9 mouse cellular contexts compared by ENCODE assay signal in the genomic region with DNA sequence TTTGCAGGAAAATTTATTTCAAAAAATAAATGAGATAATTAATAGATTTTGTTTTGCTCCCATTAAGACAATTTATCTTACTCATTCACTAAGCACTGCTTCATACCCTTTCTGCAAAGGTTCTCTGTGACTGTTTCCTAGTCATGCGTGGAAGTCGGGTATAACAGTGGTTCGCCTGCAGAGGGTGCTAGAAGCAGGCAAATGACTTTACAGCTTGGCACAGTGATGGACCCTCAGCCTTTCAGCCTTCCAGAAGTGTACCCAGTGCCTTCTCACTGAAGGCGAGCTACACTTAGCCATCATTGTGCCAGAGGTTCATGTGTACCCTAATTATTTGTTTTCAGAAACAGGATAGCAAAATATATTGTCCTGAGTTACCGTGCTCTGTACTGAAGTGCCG.
DNase-seq lines count a peak whose midpoint lies in the region; ATAC-seq and TF ChIP-seq lines count a peak whose summit lies in the region.
"Had no signal": no experiment of that assay in that cellular context is flagged by ENCODE, and none has a peak within 500 bp of the region (broad histone marks: within the 10 kb centered on the region; RNA-seq: fewer than 3 reads in every experiment).

No protein-coding gene starts in this region.

- intact Hi-C loops in heart, adult 2 months (cut with DNase I), result loop anchor here (1.0 kb wide), 1 partner anchor 490 kb away; no protein-coding TSS in a partner anchor

- TF ChIP-seq CTCF in heart, adult 2 months (IDR thresholded peaks at IDR 0.05), result peak; percentile 81

- H3K9me3 ChIP-seq in hindbrain, embryonic 11.5 days (ENCODE audit: control insufficient read depth, low read length), result no peaks in the 10 kb centered on the region
- no peaks in the 10 kb centered on the region for H3K9me3 ChIP-seq in limb, embryonic 10.5 days (replicated peaks)
- no peaks in the 10 kb centered on the region for H3K9me3 ChIP-seq in neural tube, embryonic 11.5 days (ENCODE audit: control insufficient read depth, low read length)
- H3K9me3 ChIP-seq: limb, embryonic 15.5 days had no signal

- DNase-seq in heart, adult 2 months, result peak in 1 of 2 experiments; percentile 33
- no peak for DNase-seq in heart, adult 9 months (ENCODE audit: low spot score in 2 of 2)
- DNase-seq in ES-CJ7 (ENCODE audit: low read depth, low spot score), result peak; percentile 48
- DNase-seq in embryo, embryonic 11.5 days (ENCODE audit: low read depth, low spot score), result peak; percentile 26
- DNase-seq in hindbrain, embryonic 11.5 days (ENCODE audit: low spot score), result peak; percentile 69
- DNase-seq in limb, embryonic 10.5 days (ENCODE audit: low spot score), result peak; percentile 68
- DNase-seq in neural tube, embryonic 11.5 days (ENCODE audit: low spot score), result peak; percentile 54
- no peak for DNase-seq in natural killer cell, adult 2 months (ENCODE audit: low spot score in 2 of 2)

- no peak overlapping the region for H3K4me3 ChIP-seq in heart, adult 2 months
- H3K4me3 ChIP-seq in hindbrain, embryonic 11.5 days (ENCODE audit: low read depth, low read length), result no peak overlapping the region
- H3K4me3 ChIP-seq in limb, embryonic 10.5 days, result no peak overlapping the region
- no peak overlapping the region for H3K4me3 ChIP-seq in neural tube, embryonic 11.5 days (ENCODE audit: low read depth, low read length)
- H3K4me3 ChIP-seq: limb, embryonic 15.5 days had no signal

- H3K4me1 ChIP-seq in heart, adult 2 months (ENCODE audit: control insufficient read depth, insufficient read depth, low read length), result no peaks in the 10 kb centered on the region
- H3K4me1 ChIP-seq in hindbrain, embryonic 11.5 days (replicated peaks; ENCODE audit: control insufficient read depth, insufficient read depth, low read length), result no peaks in the 10 kb centered on the region
- H3K4me1 ChIP-seq in limb, embryonic 10.5 days, result peaks cover 9% of the 10 kb centered on the region
- H3K4me1 ChIP-seq in neural tube, embryonic 11.5 days (ENCODE audit: control insufficient read depth, insufficient read depth, low read length), result no peaks in the 10 kb centered on the region
- H3K4me1 ChIP-seq: limb, embryonic 15.5 days had no signal

- no peak overlapping the region for H3K9ac ChIP-seq in heart, adult 2 months (ENCODE audit: low read depth, low read length)
- H3K9ac ChIP-seq in hindbrain, embryonic 11.5 days (ENCODE audit: low read depth, low read length), result no peak overlapping the region
- H3K9ac ChIP-seq in neural tube, embryonic 11.5 days (ENCODE audit: low read length), result no peak overlapping the region
- H3K9ac ChIP-seq: limb, embryonic 15.5 days had no signal

- H3K79me2 ChIP-seq in heart, adult 2 months (replicated peaks; ENCODE audit: control insufficient read depth, insufficient read depth, low read length), result no peaks in the 10 kb centered on the region

- no peak overlapping the region for H3K27ac ChIP-seq in heart, adult 2 months
- H3K27ac ChIP-seq in hindbrain, embryonic 11.5 days (ENCODE audit: low read depth, low read length), result no peak overlapping the region
- no peak overlapping the region for H3K27ac ChIP-seq in limb, embryonic 10.5 days
- no peak overlapping the region for H3K27ac ChIP-seq in neural tube, embryonic 11.5 days (ENCODE audit: low read depth, low read length)
- H3K27ac ChIP-seq: limb, embryonic 15.5 days had no signal

- no peak overlapping the region for H3K4me2 ChIP-seq in hindbrain, embryonic 11.5 days (replicated peaks; ENCODE audit: low read depth, low read length)
- no peak overlapping the region for H3K4me2 ChIP-seq in neural tube, embryonic 11.5 days (ENCODE audit: low read depth)
- H3K4me2 ChIP-seq: limb, embryonic 15.5 days had no signal

- no peak for TF ChIP-seq EP300 in heart, adult 2 months (IDR thresholded peaks at IDR 0.05; ENCODE audit: insufficient read depth, low read depth, low read length)

- TF ChIP-seq POLR2A in heart, adult 2 months (IDR thresholded peaks at IDR 0.05; ENCODE audit: insufficient read depth, low read depth, low read length), result no peak

- H3K27me3 ChIP-seq in heart, adult 2 months (ENCODE audit: control insufficient read depth, insufficient read depth, low read length), result no peaks in the 10 kb centered on the region
- H3K27me3 ChIP-seq in hindbrain, embryonic 11.5 days (ENCODE audit: control insufficient read depth, insufficient read depth, low read length), result no peaks in the 10 kb centered on the region
- H3K27me3 ChIP-seq in limb, embryonic 10.5 days (ENCODE audit: low read depth, poor library complexity, severe bottlenecking), result no peaks in the 10 kb centered on the region
- no peaks in the 10 kb centered on the region for H3K27me3 ChIP-seq in neural tube, embryonic 11.5 days (ENCODE audit: control insufficient read depth, insufficient read depth, low read length)
- H3K27me3 ChIP-seq: limb, embryonic 15.5 days had no signal

- no peaks in the 10 kb centered on the region for H3K36me3 ChIP-seq in heart, adult 2 months (ENCODE audit: control insufficient read depth, insufficient read depth, low read length)
- H3K36me3 ChIP-seq in hindbrain, embryonic 11.5 days (ENCODE audit: control insufficient read depth, insufficient read depth, low read length), result no peaks in the 10 kb centered on the region; the same call in 1 of the 2 replicates
- peaks cover 10% of the 10 kb centered on the region for H3K36me3 ChIP-seq in limb, embryonic 10.5 days
- 0 out of 2 replicates have a peak, but pooled peaks cover 2% of the 10 kb centered on the region for H3K36me3 ChIP-seq in neural tube, embryonic 11.5 days (ENCODE audit: control insufficient read depth, insufficient read depth, low read length)

- ATAC-seq in hindbrain, embryonic 11.5 days (ENCODE audit: low FRiP score), result 0 out of 2 replicates have a peak, but pooled peaks have one; percentile 51
- ATAC-seq in neural tube, embryonic 11.5 days (ENCODE audit: insufficient read depth, low FRiP score, low TSS enrichment), result peak; percentile 55; the same call in 1 of the 2 replicates

- 64% methylated on average over 6 of the region's 6 CpGs for WGBS in heart, adult 2 months
- WGBS in hindbrain, embryonic 11.5 days, result 51% methylated on average over 6 of the region's 6 CpGs
- 57% methylated on average over 6 of the region's 6 CpGs for WGBS in limb, embryonic 10.5 days
- WGBS in neural tube, embryonic 11.5 days, result 60% methylated on average over 6 of the region's 6 CpGs

Comparison
In these comparisons a context has a peak if more than half of its experiments do, and no peak if none do; other contexts are left out.
1. DNase-seq: peak in ES-CJ7 (single experiment), embryo, embryonic 11.5 days (single experiment), hindbrain, embryonic 11.5 days (single experiment), limb, embryonic 10.5 days (single experiment) and neural tube, embryonic 11.5 days (single experiment); none in heart, adult 9 months (0 of 2) and natural killer cell, adult 2 months (0 of 2).